Mouse (Mus musculus) R1 (cell line): Measurements from ENCODE around the gene Gm5725.
"Not testable (repeated sequence)": the region's sequence is repeated elsewhere in the genome, so short reads cannot be mapped to it uniquely, and the experiment has no call there.

Experiments used
- DNase-seq: peaks from one replicate; pipeline ENCODE4 v3.0.0-alpha.2; 2018; ENCODE audit warnings: low read depth, low spot score

Gene Gm5725

GRCm38 (mm10) chr7:21844167-21844566 is at the start of gene Gm5725:
Gene Gm5725 (minus strand): TSS chr7:21844267.
- not testable (repeated sequence) for DNase-seq

GRCm38 (mm10) chr7:21832051-21832450 is 12.0 kb downstream of the Gm5725 start, which contains the start of gene Vmn1r135:
Gene Vmn1r135 (plus strand): TSS chr7:21832351.
- DNase-seq: not testable (repeated sequence)

- DNase-seq: not testable (repeated sequence)
These were observed 47.4 kb downstream of the Gm5725 start, which contains the start of gene Gm4177 for GRCm38 (mm10) chr7:21796628-21797027. Gene Gm4177 (minus strand): TSS chr7:21796728.
